Mouse (Mus musculus): ENCODE data around the gene Tubb5.

Tubb5 gene

DNA sequence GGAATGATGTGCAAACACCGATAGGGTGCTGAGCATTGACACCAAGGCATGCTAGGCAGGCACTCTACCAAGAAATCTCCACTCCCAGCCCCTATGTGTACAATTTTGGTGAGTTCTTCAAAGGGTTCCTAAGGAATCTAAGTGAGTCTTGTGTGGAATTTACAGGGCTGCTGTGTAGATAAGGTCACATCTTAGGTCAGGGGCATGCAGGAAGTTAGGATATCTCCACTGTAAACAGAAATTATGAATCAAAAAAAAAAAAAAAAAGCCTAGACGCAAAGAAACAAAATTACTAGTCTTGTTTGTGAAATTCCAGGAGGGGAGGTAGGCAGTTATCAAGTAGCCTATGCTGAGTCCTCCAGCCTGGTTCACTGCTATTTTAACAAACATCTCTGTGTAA is 45.3 kb downstream of the Tubb5 start:
- DNase-seq, result no peak

DNA sequence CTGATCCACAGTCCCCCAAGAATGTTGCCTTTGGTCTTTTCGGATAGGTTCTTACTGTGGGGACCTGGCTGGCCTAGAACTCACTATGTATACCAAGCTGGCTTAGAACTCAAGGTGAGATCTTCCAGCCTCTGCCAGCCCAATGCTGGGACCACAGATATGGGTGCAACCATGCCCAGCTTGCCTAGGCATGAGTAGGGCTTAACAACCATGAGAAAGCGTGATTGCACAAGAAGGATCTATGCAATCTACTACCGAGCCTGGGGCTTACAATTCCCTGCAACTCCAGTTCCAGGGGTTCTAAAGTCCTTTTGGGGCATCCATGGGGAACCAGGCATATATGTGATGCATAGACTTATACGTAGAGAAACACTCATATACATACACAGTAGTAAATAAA is 47.2 kb downstream of the Tubb5 start:
- no peak for DNase-seq

- no peak for DNase-seq
These were observed 50.1 kb downstream of the Tubb5 start for GRCm38 (mm10) chr17:35788025-35788424.

- no peak for DNase-seq
These were observed 50.6 kb downstream of the Tubb5 start for GRCm38 (mm10) chr17:35787493-35787892.

GRCm38 (mm10) chr17:35785140-35785539 is 53.0 kb downstream of the Tubb5 start:
- no peak for DNase-seq

- no peak for DNase-seq
These were observed 54.2 kb downstream of the Tubb5 start for GRCm38 (mm10) chr17:35783944-35784343.
